Mouse (Mus musculus) CH12.LX (cell line): ENCODE data around the gene Ggact. TPM values are rescaled to one million over a fixed set of nuclear protein-coding genes. Genes with fewer than 3 reads are reported as not detected.

ENCODE experiments used
- DNase-seq: peaks from one replicate; pipeline ENCODE4 v3.0.0-alpha.2; 2013; ENCODE audit errors: extremely low read depth
- H3K27ac ChIP-seq: 2 replicates; pipeline ENCODE4 v1.5.1; 2012; ENCODE audit warnings: low read depth, mild to moderate bottlenecking, control low read depth, moderate library complexity; ENCODE audit not compliant: insufficient read depth
- H3K27me3 ChIP-seq: replicated peaks from 2 replicates; pipeline ENCODE3; 2012; ENCODE audit warnings: inconsistent platforms
- H3K36me3 ChIP-seq, 2 experiments: replicated peaks in 1 of 2; 2 replicates each; pipeline versions ENCODE3 to v1.6.1; 2012; ENCODE audit warnings: inconsistent platforms in 1 of 2, low read length in 1 of 2, mild to moderate bottlenecking in 1 of 2, mixed read lengths in 1 of 2, moderate library complexity in 1 of 2; ENCODE audit not compliant: control insufficient read depth in 1 of 2, insufficient read depth in 1 of 2
- H3K4me1 ChIP-seq, 2 experiments: 2 replicates each; pipeline ENCODE4 v1.6.1; 2012; ENCODE audit warnings: inconsistent platforms in 1 of 2, moderate library complexity in 1 of 2; ENCODE audit not compliant: insufficient read depth in 2 of 2, control insufficient read depth in 1 of 2
- H3K4me2 ChIP-seq: 2 replicates; pipeline ENCODE4 v1.6.1; 2012; ENCODE audit warnings: low read depth, mild to moderate bottlenecking, control low read depth; ENCODE audit not compliant: poor library complexity, insufficient read depth, severe bottlenecking
- H3K4me3 ChIP-seq, 3 experiments: fragments of 150-350 bp in 1 of 3; sonication (generic) in 1 of 3; replicated peaks in 1 of 3; 2 replicates each; pipeline versions ENCODE3 to v1.5.1; 2011 to 2012; ENCODE audit warnings: low read depth in 2 of 3, low read length in 2 of 3, mild to moderate bottlenecking in 2 of 3, moderate library complexity in 2 of 3, control low read depth in 1 of 3, improper control_type of control experiment in 1 of 3, inconsistent platforms in 1 of 3, mixed read lengths in 1 of 3; ENCODE audit not compliant: poor library complexity in 1 of 3
- H3K79me2 ChIP-seq: replicated peaks from 2 replicates; pipeline ENCODE4 v1.6.1; 2012; ENCODE audit warnings: mild to moderate bottlenecking, moderate library complexity; ENCODE audit not compliant: control insufficient read depth, poor library complexity, insufficient read depth, severe bottlenecking; ENCODE audit errors: extremely low read depth
- H3K9ac ChIP-seq: 2 replicates; pipeline ENCODE4 v1.6.1; 2012; ENCODE audit warnings: low read depth, mild to moderate bottlenecking, control low read depth, moderate library complexity; ENCODE audit not compliant: insufficient read depth
- H3K9me3 ChIP-seq: replicated peaks from 2 replicates; pipeline ENCODE3; 2012; ENCODE audit warnings: low read length, inconsistent platforms, mixed read lengths
- CHD2 ChIP-seq: IDR thresholded peaks from 2 replicates; pipeline ENCODE4 v1.6.1; 2011; ENCODE audit warnings: low read length, improper control_type of control experiment
- CTCF ChIP-seq, 2 experiments: IDR thresholded peaks in 1 of 2; conservative IDR thresholded peaks in 1 of 2; 2 replicates each; pipeline ENCODE4 v1.5.1; 2011 to 2012; ENCODE audit warnings: low read depth in 2 of 2, low read length in 2 of 2, improper control_type of control experiment in 1 of 2, inconsistent platforms in 1 of 2, mild to moderate bottlenecking in 1 of 2, moderate library complexity in 1 of 2
- E2F4 ChIP-seq: IDR thresholded peaks from 2 replicates; pipeline ENCODE4 v1.6.1; 2011; ENCODE audit warnings: low read depth, low read length, improper control_type of control experiment; ENCODE audit not compliant: insufficient replicate concordance
- EP300 ChIP-seq: IDR thresholded peaks from 2 replicates; pipeline ENCODE4 v1.6.1; 2011; ENCODE audit warnings: low read length, improper control_type of control experiment
- IRF4 ChIP-seq: IDR thresholded peaks from 2 replicates; pipeline ENCODE4 v1.6.1; 2014; ENCODE audit warnings: low read depth, mild to moderate bottlenecking, inconsistent platforms, low read length, improper control_type of control experiment
- JUND ChIP-seq: conservative IDR thresholded peaks from 2 replicates; pipeline ENCODE4 v1.6.1; 2011; ENCODE audit warnings: low read depth, low read length, improper control_type of control experiment
- KAT2A ChIP-seq: IDR thresholded peaks from 2 replicates; pipeline ENCODE4 v1.6.1; 2012; ENCODE audit warnings: low read length, improper control_type of control experiment, inconsistent platforms; ENCODE audit not compliant: insufficient replicate concordance
- MAFK ChIP-seq: IDR thresholded peaks from 2 replicates; pipeline ENCODE4 v1.6.1; 2011; ENCODE audit warnings: low read length, improper control_type of control experiment; ENCODE audit not compliant: insufficient replicate concordance
- MEF2A ChIP-seq: IDR thresholded peaks from 2 replicates; pipeline ENCODE4 v1.6.1; 2014; ENCODE audit warnings: low read depth, mild to moderate bottlenecking, inconsistent platforms, low read length, improper control_type of control experiment, borderline replicate concordance
- NELFE ChIP-seq: IDR thresholded peaks from 2 replicates; pipeline ENCODE4 v1.6.1; 2011; ENCODE audit warnings: low read depth, low read length, improper control_type of control experiment
- RAD21 ChIP-seq: IDR thresholded peaks from 2 replicates; pipeline ENCODE4 v1.6.1; 2011; ENCODE audit warnings: low read depth, mild to moderate bottlenecking, low read length, improper control_type of control experiment, moderate library complexity
- SIN3A ChIP-seq: IDR thresholded peaks from 2 replicates; pipeline ENCODE4 v1.6.1; 2012; ENCODE audit warnings: low read length, improper control_type of control experiment, inconsistent platforms
- TCF12 ChIP-seq: IDR thresholded peaks from 2 replicates; pipeline ENCODE4 v1.6.1; 2014; ENCODE audit warnings: low read depth, mild to moderate bottlenecking, inconsistent platforms, low read length, improper control_type of control experiment
- USF2 ChIP-seq: conservative IDR thresholded peaks from 2 replicates; pipeline ENCODE4 v1.6.1; 2011; ENCODE audit warnings: low read depth, low read length, improper control_type of control experiment
- ZKSCAN1 ChIP-seq: IDR thresholded peaks from 2 replicates; pipeline ENCODE4 v1.6.1; 2012; ENCODE audit warnings: low read depth, inconsistent platforms, low read length, improper control_type of control experiment, borderline replicate concordance
- ZNF384 ChIP-seq: IDR thresholded peaks from 2 replicates; pipeline ENCODE4 v1.6.1; 2012; ENCODE audit warnings: low read depth, low read length, improper control_type of control experiment, inconsistent platforms
- dilution Hi-C: fragments of 300-500 bp; cut with MboI; formaldehyde crosslinking; loops from 2 replicates; pipeline ENCODE4 v1.14.3; 2020; ENCODE audit warnings: low sequenced_read_pairs; ENCODE audit not compliant: extremely low pct_unique_long_range_greater_than_20kb, extremely low pct_ligation_motif_present
- in situ Hi-C: fragments of 300-500 bp; cut with MboI; formaldehyde crosslinking; loops from 3 replicates; pipeline ENCODE4 v1.14.3; 2019; ENCODE audit warnings: low sequenced_read_pairs, low pct_ligation_motif_present, low pct_unique_long_range_greater_than_20kb, mixed read lengths
- polyA plus RNA-seq: library from polyadenylated mRNA; unstranded; fragments of >175 nt; gene quantifications from 2 replicates; pipeline ENCODE4 v1.2.1, GENCODE M21; 2012; ENCODE audit warnings: low read depth; ENCODE audit not compliant: insufficient read length
- total RNA-seq, 2 experiments: library from RNA; depleted of rRNA; stranded (reverse); fragments of 300-350 nt in 1 of 2; fragments of >200 nt in 1 of 2; gene quantifications; 2 replicates each; pipeline ENCODE4 v1.2.3; 2012 to 2014

Ggact gene
- total and polyA plus RNA-seq, 3 experiments = 30.6 to 40.3 (median 31.7) TPM

DNA sequence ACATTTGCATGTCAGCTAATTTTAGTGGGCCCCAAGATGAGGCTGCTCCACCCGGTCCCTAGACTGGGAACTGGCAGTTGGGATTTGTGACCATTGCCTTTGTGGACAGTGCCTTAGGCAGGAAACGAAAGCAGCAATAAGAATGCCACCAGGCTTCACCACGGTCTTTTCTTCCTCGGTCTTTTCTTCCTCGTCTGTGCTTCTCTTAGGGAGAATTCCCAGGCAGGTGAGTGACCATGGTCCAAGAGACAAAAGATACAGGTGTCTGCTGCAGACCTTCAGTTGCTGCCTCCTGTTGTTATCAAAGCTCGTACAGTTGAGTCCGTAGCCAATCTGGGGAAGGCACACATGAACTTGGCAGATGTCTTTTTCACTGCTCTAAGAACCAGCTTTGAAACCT is 33.3 kb downstream of the Ggact start:
- no peaks in the 10 kb centered on the region for H3K79me2 ChIP-seq
- dilution Hi-C loops (no loop called here), in situ Hi-C loops (loop anchor here (25.0 kb wide), 2 partner anchors 368 to 668 kb away; no protein-coding TSS in a partner anchor)
- H3K27me3 ChIP-seq = no peaks in the 10 kb centered on the region
- DNase-seq = no peak
- no peak overlapping the region for H3K9ac ChIP-seq
- no peak overlapping the region for H3K4me3 ChIP-seq
- peaks cover 0 to 17% of the 10 kb centered on the region in 2 experiments; a peak in 2 of 4 replicates for H3K4me1 ChIP-seq
- H3K36me3 ChIP-seq = peaks cover 22 to 36% of the 10 kb centered on the region in 2 experiments
- H3K27ac ChIP-seq = no peak overlapping the region
- H3K4me2 ChIP-seq = no peak overlapping the region
- no peaks in the 10 kb centered on the region for H3K9me3 ChIP-seq
- no peak for TF ChIP-seq SIN3A
- TF ChIP-seq NELFE = no peak
- TF ChIP-seq JUND = no peak
- TF ChIP-seq MAFK = no peak
- no peak for TF ChIP-seq EP300
- no peak for TF ChIP-seq ZNF384
- TF ChIP-seq KAT2A = no peak
- TF ChIP-seq, all 38 proteins: peak for 0

- H3K4me2 ChIP-seq = no peak overlapping the region
- TF ChIP-seq E2F4 (no peak), IRF4 (no peak), TCF12 (no peak), EP300 (no peak), MEF2A (no peak), USF2 (no peak), JUND (no peak), ZKSCAN1 (no peak), RAD21 (no peak), CHD2 (no peak), CTCF (conservative IDR thresholded peaks at IDR 0.05 in 1 of 2, IDR thresholded peaks at IDR 0.05 in 1 of 2; ENCODE audit: low read depth in 2 of 2, low read length in 2 of 2) (no peak)
- peaks cover 14 to 25% of the 10 kb centered on the region in 2 experiments for H3K36me3 ChIP-seq
- H3K9ac ChIP-seq = no peak overlapping the region
- no peak overlapping the region for H3K4me3 ChIP-seq
- dilution Hi-C loops = no loop called here
- H3K4me1 ChIP-seq = peaks cover 0 to 8% of the 10 kb centered on the region in 2 experiments; a peak in 2 of 4 replicates
- H3K79me2 ChIP-seq = no peaks in the 10 kb centered on the region
- in situ Hi-C loops = loop anchor here (25.0 kb wide), 2 partner anchors 365 to 665 kb away; no protein-coding TSS in a partner anchor
- no peaks in the 10 kb centered on the region for H3K9me3 ChIP-seq
- H3K27ac ChIP-seq = no peak overlapping the region
- no peak for DNase-seq
- H3K27me3 ChIP-seq = no peaks in the 10 kb centered on the region
Measured at GRCm38 (mm10) chr14:122877787-122878186, 35.8 kb downstream of the Ggact start.
